Mouse (Mus musculus) embryonic facial prominence, embryonic 11.5 days (tissue): ENCODE results near the gene Tlcd2. TPM values are rescaled to one million over a fixed set of nuclear protein-coding genes. Genes with fewer than 3 reads are reported as not detected.

Experiments
- ATAC-seq: fragments of 200-750 bp; cut with Nextera tagmentation; replicated peaks from 2 replicates; pipeline ENCODE4 v1.8.0; 2017; ENCODE audit warnings: low read depth; ENCODE audit not compliant: insufficient number of reproducible peaks, low FRiP score, low TSS enrichment
- DNase-seq: peaks from one replicate; pipeline ENCODE4 v3.0.0-alpha.2; 2015; ENCODE audit warnings: low spot score
- H3K27ac ChIP-seq: fragments of 300-500 bp; sonication (generic); replicated peaks from 2 replicates; pipeline ENCODE4 v1.5.1; 2014; ENCODE audit warnings: mild to moderate bottlenecking, low read depth, low read length, control low read depth
- H3K27me3 ChIP-seq: fragments of 300-500 bp; sonication (generic); 2 replicates; pipeline ENCODE4 v1.6.1; 2014; ENCODE audit warnings: mild to moderate bottlenecking, low read length, moderate library complexity, mixed read lengths; ENCODE audit not compliant: control insufficient read depth, insufficient read depth
- H3K36me3 ChIP-seq: fragments of 300-500 bp; sonication (generic); replicated peaks from 2 replicates; pipeline ENCODE4 v1.6.1; 2014; ENCODE audit warnings: low read depth, mild to moderate bottlenecking, low read length, moderate library complexity, mixed read lengths; ENCODE audit not compliant: control insufficient read depth, insufficient read depth
- H3K4me1 ChIP-seq: fragments of 300-500 bp; sonication (generic); 2 replicates; pipeline ENCODE4 v1.6.1; 2014; ENCODE audit warnings: low read length, mixed read lengths; ENCODE audit not compliant: control insufficient read depth, insufficient read depth
- H3K4me2 ChIP-seq: fragments of 300-500 bp; sonication (generic); 2 replicates; pipeline ENCODE4 v1.6.1; 2014; ENCODE audit warnings: low read depth, mild to moderate bottlenecking, control low read depth, low read length, moderate library complexity
- H3K4me3 ChIP-seq: fragments of 300-500 bp; sonication (generic); 2 replicates; pipeline ENCODE4 v1.5.1; 2014; ENCODE audit warnings: low read depth, low read length, control low read depth
- H3K9ac ChIP-seq: fragments of 300-500 bp; sonication (generic); replicated peaks from 2 replicates; pipeline ENCODE4 v1.6.1; 2014; ENCODE audit warnings: mild to moderate bottlenecking, control low read depth, low read length
- H3K9me3 ChIP-seq: fragments of 300-500 bp; sonication (generic); replicated peaks from 2 replicates; pipeline ENCODE4 v1.6.1; 2016; ENCODE audit warnings: mild to moderate bottlenecking, low read length, inconsistent platforms, mixed read lengths; ENCODE audit not compliant: control insufficient read depth
- WGBS: fragments of 180-500 bp; shearing (Covaris S2); extraction: QIAGEN DNeasy Blood & Tissue Kit; methylation state at CpG from one replicate; pipeline ENCODE4 v1.1.7; 2014; 5-methylcytosine and 5-hydroxymethylcytosine counted together
- polyA plus RNA-seq: library from polyadenylated mRNA; unstranded; fragments of >200 nt; fragmentation: Nextera tagmentation; extraction: Ambion mirVana; gene quantifications from 2 replicates; pipeline ENCODE4 v1.2.1, GENCODE M21; 2014

Tlcd2 gene
- polyA plus RNA-seq, 1 experiment from 2014 or later, result 15.4 TPM

- no peak for DNase-seq
- 93% methylated on average over 4 of the region's 4 CpGs for WGBS
- H3K4me3 ChIP-seq, result no peak overlapping the region
- H3K4me1 ChIP-seq, result peaks cover 7% of the 10 kb centered on the region
- no peak for ATAC-seq
- H3K27ac ChIP-seq, result no peak overlapping the region
- no peak overlapping the region for H3K9ac ChIP-seq
- peaks cover 23% of the 10 kb centered on the region for H3K36me3 ChIP-seq
- H3K4me2 ChIP-seq, result no peak overlapping the region
- no peaks in the 10 kb centered on the region for H3K27me3 ChIP-seq
- H3K9me3 ChIP-seq, result no peaks in the 10 kb centered on the region
Observed at GRCm38 (mm10) chr11:75508162-75508561, 46.6 kb downstream of the Tlcd2 start.

GRCm38 (mm10) chr11:75508904-75509303 lies 47.4 kb downstream of the Tlcd2 start:
- no peaks in the 10 kb centered on the region for H3K27me3 ChIP-seq
- H3K9ac ChIP-seq, result no peak overlapping the region
- no peak for ATAC-seq
- peaks cover 7% of the 10 kb centered on the region for H3K4me1 ChIP-seq
- no peak overlapping the region for H3K27ac ChIP-seq
- peaks cover 19% of the 10 kb centered on the region for H3K36me3 ChIP-seq
- H3K9me3 ChIP-seq, result no peaks in the 10 kb centered on the region
- WGBS, result 69% methylated on average over 8 of the region's 8 CpGs
- H3K4me2 ChIP-seq, result no peak overlapping the region
- no peak for DNase-seq
- H3K4me3 ChIP-seq, result no peak overlapping the region

- Histone ChIP-seq H3K4me1 (peaks cover 7% of the 10 kb centered on the region), H3K4me2 (peak within 1 kb of the TSS; percentile 95), H3K9me3 (no peaks in the 10 kb centered on the region), H3K27me3 (no peaks in the 10 kb centered on the region), H3K36me3 (peaks cover 14% of the 10 kb centered on the region), H3K27ac (peak within 1 kb of the TSS; percentile 28; the same call in 1 of the 2 replicates), H3K9ac (peak within 1 kb of the TSS; percentile 61), H3K4me3 (peak within 1 kb of the TSS; percentile 44)
- 4% methylated on average over 43 of the region's 43 CpGs for WGBS
- ATAC-seq (peak; percentile 78), DNase-seq (peak; percentile 59)
Observed at GRCm38 (mm10) chr11:75509741-75510626, 48.5 kb downstream of the Tlcd2 start, which contains the start of gene Rilp. TSS of gene Rilp (plus strand) at chr11:75510094.

- Histone ChIP-seq H3K9me3 (no peaks in the 10 kb centered on the region), H3K27ac (peak overlapping the region; percentile 28; the same call in 1 of the 2 replicates), H3K4me1 (peaks cover 7% of the 10 kb centered on the region), H3K9ac (peak overlapping the region; percentile 61), H3K4me3 (peak overlapping the region; percentile 44), H3K36me3 (peaks cover 13% of the 10 kb centered on the region), H3K4me2 (peak overlapping the region; percentile 95), H3K27me3 (no peaks in the 10 kb centered on the region)
- ATAC-seq, result peak; percentile 83
- WGBS, result under 1% methylated on average over 24 of the region's 24 CpGs
- peak; percentile 95 for DNase-seq
Observed at GRCm38 (mm10) chr11:75510627-75510993, 49.1 kb downstream of the Tlcd2 start.

GRCm38 (mm10) chr11:75511213-75511612 lies 49.7 kb downstream of the Tlcd2 start:
- Histone ChIP-seq H3K9ac (no peak overlapping the region), H3K4me1 (peaks cover 7% of the 10 kb centered on the region), H3K9me3 (no peaks in the 10 kb centered on the region), H3K27ac (no peak overlapping the region), H3K27me3 (no peaks in the 10 kb centered on the region), H3K36me3 (peaks cover 8% of the 10 kb centered on the region), H3K4me3 (no peak overlapping the region), H3K4me2 (no peak overlapping the region)
- ATAC-seq (no peak), DNase-seq (no peak)
- WGBS, result 91% methylated on average over 6 of the region's 6 CpGs

- H3K27me3 ChIP-seq, result no peaks in the 10 kb centered on the region
- ATAC-seq, result no peak
- H3K4me1 ChIP-seq, result peaks cover 7% of the 10 kb centered on the region
- no peak for DNase-seq
- H3K27ac ChIP-seq, result no peak overlapping the region
- 79% methylated on average over 9 of the region's 9 CpGs for WGBS
- H3K36me3 ChIP-seq, result peaks cover 5% of the 10 kb centered on the region
- H3K9ac ChIP-seq, result no peak overlapping the region
- H3K9me3 ChIP-seq, result no peaks in the 10 kb centered on the region
- H3K4me3 ChIP-seq, result no peak overlapping the region
- H3K4me2 ChIP-seq, result no peak overlapping the region
Observed at GRCm38 (mm10) chr11:75512301-75513018, 50.9 kb downstream of the Tlcd2 start.

GRCm38 (mm10) chr11:75513336-75513735 lies 51.8 kb downstream of the Tlcd2 start, which contains the start of gene Scarf1:
TSS of gene Scarf1 (plus strand) at chr11:75513540.
- peaks cover 3% of the 10 kb centered on the region for H3K36me3 ChIP-seq
- peaks cover 7% of the 10 kb centered on the region for H3K4me1 ChIP-seq
- no peaks in the 10 kb centered on the region for H3K9me3 ChIP-seq
- H3K4me2 ChIP-seq, result peak within 1 kb of the TSS; percentile 14; the same call in 1 of the 2 replicates
- DNase-seq (no peak), ATAC-seq (no peak)
- H3K27me3 ChIP-seq, result no peaks in the 10 kb centered on the region
- WGBS, result 50% methylated on average over 8 of the region's 8 CpGs
- no peak within 1 kb of the TSS for H3K4me3 ChIP-seq
- no peak within 1 kb of the TSS for H3K27ac ChIP-seq
- H3K9ac ChIP-seq, result no peak within 1 kb of the TSS

GRCm38 (mm10) chr11:75515186-75515585 lies 53.7 kb downstream of the Tlcd2 start:
- H3K9ac ChIP-seq, result no peak overlapping the region
- no peak overlapping the region for H3K4me3 ChIP-seq
- no peaks in the 10 kb centered on the region for H3K27me3 ChIP-seq
- no peak overlapping the region for H3K4me2 ChIP-seq
- no peaks in the 10 kb centered on the region for H3K9me3 ChIP-seq
- no peaks in the 10 kb centered on the region for H3K4me1 ChIP-seq
- no peaks in the 10 kb centered on the region for H3K36me3 ChIP-seq
- 93% methylated on average over 25 of the region's 25 CpGs for WGBS
- no peak overlapping the region for H3K27ac ChIP-seq
- ATAC-seq, result no peak
- no peak for DNase-seq
